Mouse (Mus musculus): ENCODE data around the gene Cilp. TPM values are rescaled to one million over a fixed set of nuclear protein-coding genes. Genes with fewer than 3 reads are reported as not detected.
"Not testable (repeated sequence)": the region's sequence is repeated elsewhere in the genome, so short reads cannot be mapped to it uniquely, and the experiment has no call there.

Gene Cilp
- polyA plus RNA-seq, 1 experiment: not detected

DNA sequence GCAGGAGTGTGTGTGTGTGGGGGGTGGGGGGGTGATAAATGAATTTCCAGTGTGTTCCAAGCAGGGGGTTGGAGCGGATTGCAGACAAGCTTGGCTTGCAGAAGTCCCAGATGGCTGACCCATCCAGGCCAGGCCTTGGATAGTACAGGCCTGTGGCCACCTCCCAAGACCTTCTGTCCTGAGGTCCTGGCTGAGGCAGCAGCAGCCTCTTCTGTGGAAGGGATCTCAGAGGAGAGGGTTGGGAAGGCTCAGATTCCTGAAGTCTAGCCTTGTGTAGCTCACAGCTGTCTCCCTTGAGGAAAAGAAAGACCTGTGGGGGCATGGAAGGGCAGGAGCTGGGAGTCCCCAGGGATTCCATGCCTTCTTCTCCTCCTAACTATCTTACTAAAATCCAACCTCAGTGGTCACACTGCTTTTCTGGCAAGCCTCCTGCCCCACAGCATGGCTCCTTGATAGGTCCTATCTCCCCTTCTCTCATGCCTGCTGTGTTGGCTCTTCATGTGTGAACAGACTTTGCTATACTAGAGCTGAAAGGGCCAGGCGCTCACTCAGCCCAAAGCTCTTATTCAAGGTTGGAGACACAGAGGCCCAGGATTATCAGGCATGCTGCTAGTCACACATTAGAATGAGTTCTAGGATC lies 3.3 kb upstream of the Cilp start:
- H3K36me3 ChIP-seq (ENCODE audit: control insufficient read depth): no peaks in the 10 kb centered on the region
- H3K4me3 ChIP-seq (replicated peaks): no peak overlapping the region
- no peaks in the 10 kb centered on the region for H3K4me1 ChIP-seq (ENCODE audit: control insufficient read depth)
- H3K9me3 ChIP-seq (ENCODE audit: control insufficient read depth, low read length): no peaks in the 10 kb centered on the region
- no peaks in the 10 kb centered on the region for H3K27me3 ChIP-seq (ENCODE audit: control insufficient read depth)
- TF ChIP-seq TAL1 (IDR thresholded peaks at IDR 0.05; ENCODE audit: low read length) (no peak), GATA1 (IDR thresholded peaks at IDR 0.05; ENCODE audit: low read length) (no peak)

DNA sequence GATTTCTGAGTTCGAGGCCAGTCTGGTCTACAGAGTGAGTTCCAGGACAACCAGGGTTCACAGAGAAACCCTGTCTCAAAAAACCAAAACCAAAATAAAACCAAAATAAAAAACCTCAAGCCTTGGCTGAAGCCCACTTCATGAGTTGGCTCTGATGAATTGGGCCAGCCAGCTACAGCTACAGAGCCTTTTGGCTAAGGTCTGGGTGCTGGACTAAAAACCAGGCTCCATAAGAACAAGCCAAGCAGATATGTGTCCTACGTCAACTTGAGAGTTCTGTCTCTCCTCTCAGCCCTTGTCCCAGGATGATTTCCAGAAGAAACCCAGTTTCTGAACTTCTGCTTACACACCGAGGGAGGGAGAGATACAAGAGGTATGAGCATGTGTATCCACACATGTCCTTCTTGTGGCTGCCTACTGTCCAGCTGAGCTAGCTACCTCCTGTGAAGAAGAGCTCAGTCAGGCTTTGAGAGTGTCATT lies 2.3 kb upstream of the Cilp start:
- Histone ChIP-seq H3K27me3 (ENCODE audit: control insufficient read depth) (peaks cover 2% of the 10 kb centered on the region; the same call in 1 of the 2 replicates), H3K4me3 (replicated peaks) (no peak overlapping the region), H3K9me3 (ENCODE audit: control insufficient read depth, low read length) (no peaks in the 10 kb centered on the region), H3K36me3 (ENCODE audit: control insufficient read depth) (no peaks in the 10 kb centered on the region), H3K4me1 (ENCODE audit: control insufficient read depth) (no peaks in the 10 kb centered on the region)
- TF ChIP-seq TAL1 (IDR thresholded peaks at IDR 0.05; ENCODE audit: low read length) (no peak), GATA1 (IDR thresholded peaks at IDR 0.05; ENCODE audit: low read length) (no peak)

DNA sequence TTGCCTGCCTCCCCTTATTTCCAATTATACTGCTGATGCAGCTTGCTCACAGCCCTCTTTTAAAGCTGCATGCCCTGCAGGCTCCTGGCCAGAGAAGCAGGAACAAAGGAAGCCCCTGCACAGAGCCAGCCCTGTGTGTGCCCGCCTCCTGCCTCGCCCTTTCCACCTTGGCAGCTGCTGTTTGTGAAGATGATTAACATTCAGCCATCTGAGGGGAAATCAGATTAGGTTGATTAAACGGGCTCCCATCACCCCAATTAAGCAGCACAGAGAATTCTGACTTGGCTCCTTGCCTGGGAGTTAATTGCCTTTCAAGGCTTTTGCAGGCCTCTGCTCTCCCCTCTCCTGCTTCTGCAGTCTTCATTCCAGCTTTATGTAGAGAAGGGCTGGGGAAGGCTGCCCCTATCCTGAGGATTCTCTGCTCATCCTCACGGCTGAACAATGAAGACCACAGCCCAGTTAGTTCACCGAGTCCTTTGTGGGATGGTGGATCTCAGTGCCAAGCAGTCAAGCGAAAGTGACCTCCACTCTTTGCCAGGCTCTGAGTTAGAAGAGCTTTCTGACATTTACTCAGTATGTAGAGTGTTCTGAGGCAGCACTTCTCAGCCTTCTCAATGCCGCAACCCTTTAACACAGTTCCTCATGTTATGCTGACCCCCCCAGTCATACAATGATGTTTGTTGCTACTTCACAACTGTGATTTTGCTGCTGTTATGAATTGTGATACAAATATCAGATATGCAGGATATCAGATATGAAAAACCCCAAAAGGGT lies 2.9 kb downstream of the Cilp start:
- no peak for TF ChIP-seq TAL1 (IDR thresholded peaks at IDR 0.05; ENCODE audit: low read length)
- Histone ChIP-seq H3K9me3 (ENCODE audit: control insufficient read depth, low read length) (no peaks in the 10 kb centered on the region), H3K27me3 (ENCODE audit: control insufficient read depth) (peaks cover 8% of the 10 kb centered on the region), H3K36me3 (ENCODE audit: control insufficient read depth) (no peaks in the 10 kb centered on the region), H3K4me3 (replicated peaks) (no peak overlapping the region), H3K4me1 (ENCODE audit: control insufficient read depth) (no peaks in the 10 kb centered on the region)

DNA sequence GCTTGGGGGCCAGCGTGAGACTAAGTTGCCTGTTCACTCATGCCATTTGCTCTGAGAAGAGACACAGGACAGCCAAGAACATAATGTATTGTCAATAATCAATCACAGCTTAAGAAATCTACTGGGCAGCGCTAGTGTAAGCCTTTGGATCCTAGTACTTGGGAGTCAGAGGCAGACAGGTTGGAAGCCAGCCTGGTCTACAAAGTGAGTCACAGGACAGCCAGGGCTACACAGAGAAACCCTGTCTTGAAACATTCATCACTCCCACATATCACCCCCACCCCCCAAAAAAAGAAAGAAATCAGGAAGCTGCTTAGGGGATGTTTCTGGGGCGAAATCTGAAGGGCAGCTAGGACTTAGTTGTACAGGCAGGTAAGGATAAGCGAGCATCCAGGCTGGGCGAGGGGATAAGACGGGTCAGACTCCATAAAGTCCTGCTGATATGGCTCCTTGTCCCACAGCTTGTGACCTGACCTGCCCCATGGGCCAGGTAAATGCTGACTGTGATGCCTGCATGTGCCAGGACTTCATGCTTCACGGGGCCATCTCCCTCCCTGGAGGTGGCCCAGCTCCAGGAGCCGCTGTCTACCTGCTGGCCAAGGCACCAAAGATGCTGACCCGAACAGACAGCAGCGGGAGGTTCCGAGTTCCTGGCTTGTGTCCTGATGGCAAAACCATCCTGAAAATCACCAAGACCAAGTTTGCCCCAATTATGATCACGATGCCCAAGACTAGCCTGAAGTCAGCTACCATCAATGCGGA lies 8.2 kb downstream of the Cilp start:
- peaks cover 5% of the 10 kb centered on the region for H3K9me3 ChIP-seq (ENCODE audit: control insufficient read depth, low read length)
- H3K36me3 ChIP-seq (ENCODE audit: control insufficient read depth): no peaks in the 10 kb centered on the region
- H3K4me3 ChIP-seq (replicated peaks): no peak overlapping the region
- peaks cover 3% of the 10 kb centered on the region; the same call in 1 of the 2 replicates for H3K27me3 ChIP-seq (ENCODE audit: control insufficient read depth)
- no peaks in the 10 kb centered on the region for H3K4me1 ChIP-seq (ENCODE audit: control insufficient read depth)
- no peak for TF ChIP-seq TAL1 (IDR thresholded peaks at IDR 0.05; ENCODE audit: low read length)
- no peak for TF ChIP-seq GATA1 (IDR thresholded peaks at IDR 0.05; ENCODE audit: low read length)

- Histone ChIP-seq H3K4me1 (ENCODE audit: control insufficient read depth) (no peaks in the 10 kb centered on the region), H3K27me3 (ENCODE audit: control insufficient read depth) (peaks cover 3% of the 10 kb centered on the region; the same call in 1 of the 2 replicates), H3K36me3 (ENCODE audit: control insufficient read depth) (no peaks in the 10 kb centered on the region), H3K4me3 (replicated peaks) (no peak overlapping the region), H3K9me3 (ENCODE audit: control insufficient read depth, low read length) (peaks cover 5% of the 10 kb centered on the region)
- TF ChIP-seq GATA1 (IDR thresholded peaks at IDR 0.05; ENCODE audit: low read length) (no peak), TAL1 (IDR thresholded peaks at IDR 0.05; ENCODE audit: low read length) (no peak)
These were observed 8.9 kb downstream of the Cilp start for GRCm38 (mm10) chr9:65273873-65274272.

DNA sequence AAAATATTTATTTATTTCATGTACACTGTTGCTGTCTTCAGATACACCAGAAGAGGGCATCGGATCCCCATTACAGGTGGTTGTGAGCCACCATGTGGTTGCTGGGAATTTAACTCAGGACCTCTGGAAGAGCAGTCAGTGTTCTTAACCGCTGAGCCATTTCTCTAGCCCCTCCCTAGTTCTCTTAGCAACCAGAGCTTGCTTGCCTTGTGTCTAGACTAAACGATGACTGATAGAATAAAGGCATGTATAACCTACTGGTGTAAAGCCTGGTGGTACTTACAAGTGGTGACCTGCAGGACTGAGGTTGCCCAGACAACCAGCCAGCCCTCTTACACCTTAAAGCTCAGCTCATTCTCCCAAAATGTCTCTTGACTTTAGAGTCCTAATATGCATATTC lies 9.9 kb downstream of the Cilp start:
- not testable (repeated sequence) for H3K4me1 ChIP-seq (ENCODE audit: control insufficient read depth); H3K4me3 ChIP-seq (replicated peaks); H3K9me3 ChIP-seq (ENCODE audit: control insufficient read depth, low read length); H3K36me3 ChIP-seq (ENCODE audit: control insufficient read depth); H3K27me3 ChIP-seq (ENCODE audit: control insufficient read depth)

DNA sequence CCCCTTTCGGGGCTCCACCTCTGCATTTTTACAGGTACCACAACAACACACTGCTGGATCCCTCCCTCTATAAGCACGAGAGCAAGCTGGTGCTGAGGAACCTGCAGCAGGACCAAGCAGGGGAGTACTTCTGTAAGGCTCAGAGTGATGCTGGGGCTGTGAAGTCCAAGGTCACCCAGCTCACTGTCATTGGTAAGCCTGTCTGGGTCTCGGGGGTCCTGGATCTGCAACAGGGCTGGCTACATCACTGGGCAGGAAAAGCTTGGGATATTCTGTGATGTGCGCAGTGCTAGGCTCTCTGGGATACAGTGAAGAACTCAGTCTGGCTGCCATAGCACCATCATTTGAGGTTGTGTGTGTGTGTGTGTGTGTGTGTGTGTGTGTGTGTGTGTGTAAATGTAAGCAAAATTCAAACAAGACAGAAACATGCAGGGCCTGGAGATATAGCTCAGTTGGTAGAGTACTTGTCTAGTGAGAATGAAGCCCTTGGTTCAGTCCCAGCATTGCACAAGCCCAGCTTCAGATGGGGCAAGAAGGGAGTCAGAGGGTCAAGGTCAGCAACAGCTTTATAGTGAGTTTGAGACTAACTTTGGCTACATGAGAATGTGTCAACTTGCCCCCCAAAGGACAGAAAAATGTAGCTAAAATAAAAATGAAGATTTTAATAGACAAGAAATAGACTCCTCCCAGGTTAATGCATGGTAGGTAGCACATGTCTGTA lies 11.0 kb downstream of the Cilp start:
- no peaks in the 10 kb centered on the region for H3K4me1 ChIP-seq (ENCODE audit: control insufficient read depth)
- H3K4me3 ChIP-seq (replicated peaks): no peak overlapping the region
- TF ChIP-seq TAL1 (IDR thresholded peaks at IDR 0.05; ENCODE audit: low read length) (no peak), GATA1 (IDR thresholded peaks at IDR 0.05; ENCODE audit: low read length) (no peak)
- H3K9me3 ChIP-seq (ENCODE audit: control insufficient read depth, low read length): peaks cover 5% of the 10 kb centered on the region
- H3K36me3 ChIP-seq (ENCODE audit: control insufficient read depth): no peaks in the 10 kb centered on the region
- no peaks in the 10 kb centered on the region; the same call in 1 of the 2 replicates for H3K27me3 ChIP-seq (ENCODE audit: control insufficient read depth)

- H3K36me3 ChIP-seq (ENCODE audit: control insufficient read depth): no peaks in the 10 kb centered on the region
- H3K9me3 ChIP-seq (ENCODE audit: control insufficient read depth, low read length): no peaks in the 10 kb centered on the region
- H3K27me3 ChIP-seq (ENCODE audit: control insufficient read depth): no peaks in the 10 kb centered on the region; the same call in 1 of the 2 replicates
- no peaks in the 10 kb centered on the region for H3K4me1 ChIP-seq (ENCODE audit: control insufficient read depth)
- no peak overlapping the region for H3K4me3 ChIP-seq (replicated peaks)
- TF ChIP-seq TAL1 (IDR thresholded peaks at IDR 0.05; ENCODE audit: low read length) (no peak), GATA1 (IDR thresholded peaks at IDR 0.05; ENCODE audit: low read length) (no peak)
These were observed 16.7 kb downstream of the Cilp start for GRCm38 (mm10) chr9:65281536-65282151.
